Mouse (Mus musculus): ENCODE measurements around the gene Acly. TPM values are rescaled to one million over a fixed set of nuclear protein-coding genes. Genes with fewer than 3 reads are reported as not detected.
A peak's percentile ranks its signal among the peaks of the same experiment; 100 is the strongest.

Acly gene
- polyA plus RNA-seq, 1 experiment from 2014 or later: 320 TPM

GRCm38 (mm10) chr11:100504990-100505660, 22.7 kb downstream of the Acly start:
- H3K4me1 ChIP-seq: peaks cover 10% of the 10 kb centered on the region
- H3K4me2 ChIP-seq: no peak overlapping the region
- H3K27ac ChIP-seq: no peak overlapping the region
- no peaks in the 10 kb centered on the region for H3K27me3 ChIP-seq
- ATAC-seq (ENCODE audit: low FRiP score): no peak
- no peak overlapping the region for H3K9ac ChIP-seq
- H3K9me3 ChIP-seq: no peaks in the 10 kb centered on the region
- H3K36me3 ChIP-seq (replicated peaks): peaks cover 97% of the 10 kb centered on the region
- no peak overlapping the region for H3K4me3 ChIP-seq (replicated peaks)
- 94% methylated on average over 12 of the region's 12 CpGs for WGBS

DNA sequence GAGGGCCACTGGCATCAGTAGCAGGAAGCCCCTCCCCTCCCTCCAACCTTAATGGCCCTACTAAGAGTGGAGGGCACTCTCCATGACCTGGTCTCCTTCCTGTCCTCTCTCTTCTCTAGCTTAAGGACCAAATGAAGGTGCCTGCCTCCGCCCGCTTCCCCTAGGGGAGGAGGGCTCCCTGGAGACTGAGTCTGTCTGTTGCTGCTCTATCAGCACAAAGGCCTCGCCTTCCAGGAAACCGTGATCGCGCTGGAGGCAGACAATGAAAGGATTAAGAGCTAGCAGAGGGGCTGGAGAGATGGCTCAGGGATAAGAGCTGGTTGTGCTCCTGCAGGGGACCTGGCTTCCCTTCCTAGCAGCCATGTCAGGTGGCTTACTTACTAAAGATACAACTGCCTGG, 26.5 kb downstream of the Acly start:
- no peak for ATAC-seq (ENCODE audit: low FRiP score)
- H3K4me2 ChIP-seq: no peak overlapping the region
- peaks cover 99% of the 10 kb centered on the region for H3K36me3 ChIP-seq (replicated peaks)
- H3K9ac ChIP-seq: no peak overlapping the region
- H3K4me1 ChIP-seq: peaks cover 10% of the 10 kb centered on the region
- H3K9me3 ChIP-seq: no peaks in the 10 kb centered on the region
- H3K27me3 ChIP-seq: no peaks in the 10 kb centered on the region
- no peak overlapping the region for H3K4me3 ChIP-seq (replicated peaks)
- WGBS: 3% methylated on average over 6 of the region's 6 CpGs
- peak overlapping the region; percentile 2; the same call in 1 of the 2 replicates for H3K27ac ChIP-seq

- peaks cover 99% of the 10 kb centered on the region for H3K36me3 ChIP-seq (replicated peaks)
- 74% methylated on average over 7 of the region's 7 CpGs for WGBS
- peaks cover 10% of the 10 kb centered on the region for H3K4me1 ChIP-seq
- no peaks in the 10 kb centered on the region for H3K27me3 ChIP-seq
- no peak overlapping the region for H3K4me2 ChIP-seq
- ATAC-seq (ENCODE audit: low FRiP score): no peak
- no peak overlapping the region for H3K4me3 ChIP-seq (replicated peaks)
- H3K9ac ChIP-seq: no peak overlapping the region
- H3K9me3 ChIP-seq: no peaks in the 10 kb centered on the region
- H3K27ac ChIP-seq: no peak overlapping the region
Measured at GRCm38 (mm10) chr11:100500651-100501050, 27.1 kb downstream of the Acly start.

DNA sequence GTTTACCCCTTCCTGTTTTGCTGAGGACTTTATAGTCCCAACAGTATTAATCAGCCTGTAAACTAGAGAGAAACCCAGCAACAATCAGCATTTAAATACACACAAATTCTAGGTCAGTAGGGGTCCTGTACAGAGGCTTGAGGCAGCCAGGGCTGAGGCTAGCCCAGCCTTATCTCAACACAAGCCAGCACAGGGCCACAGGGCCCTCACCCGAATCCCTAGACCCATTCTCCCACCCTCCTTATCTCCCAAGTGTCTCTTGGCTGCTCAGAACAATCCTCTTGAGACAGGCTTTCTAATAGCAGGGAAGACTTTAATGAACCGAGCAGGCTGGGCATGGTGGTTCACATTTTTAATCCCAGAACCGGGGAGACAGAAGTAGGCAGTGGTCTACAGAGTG, 27.6 kb downstream of the Acly start:
- peaks cover 99% of the 10 kb centered on the region for H3K36me3 ChIP-seq (replicated peaks)
- H3K4me2 ChIP-seq: no peak overlapping the region
- no peak overlapping the region for H3K27ac ChIP-seq
- H3K4me1 ChIP-seq: peaks cover 10% of the 10 kb centered on the region
- no peak for ATAC-seq (ENCODE audit: low FRiP score)
- 82% methylated on average over 3 of the region's 3 CpGs for WGBS
- H3K27me3 ChIP-seq: no peaks in the 10 kb centered on the region
- H3K9me3 ChIP-seq: no peaks in the 10 kb centered on the region
- no peak overlapping the region for H3K4me3 ChIP-seq (replicated peaks)
- H3K9ac ChIP-seq: no peak overlapping the region

- ATAC-seq (ENCODE audit: low FRiP score): no peak
- no peak overlapping the region for H3K4me2 ChIP-seq
Measured at GRCm38 (mm10) chr11:100493771-100494170, 34.0 kb downstream of the Acly start.

GRCm38 (mm10) chr11:100490951-100491350, 36.8 kb downstream of the Acly start:
- no peak for ATAC-seq (ENCODE audit: low FRiP score)

More at GRCm38 (mm10) chr11:100493771-100494170, 34.0 kb downstream of the Acly start:
- Histone ChIP-seq H3K27ac (no peak overlapping the region), H3K9ac (no peak overlapping the region), H3K27me3 (no peaks in the 10 kb centered on the region), H3K4me1 (no peaks in the 10 kb centered on the region), H3K9me3 (no peaks in the 10 kb centered on the region), H3K36me3 (replicated peaks) (peaks cover 96% of the 10 kb centered on the region), H3K4me3 (replicated peaks) (no peak overlapping the region)
- 96% methylated on average over 12 of the region's 12 CpGs for WGBS

GRCm38 (mm10) chr11:100485801-100486538, 41.8 kb downstream of the Acly start:
- Histone ChIP-seq H3K27me3 (no peaks in the 10 kb centered on the region), H3K9me3 (no peaks in the 10 kb centered on the region), H3K36me3 (replicated peaks) (peaks cover 91% of the 10 kb centered on the region), H3K27ac (no peak overlapping the region), H3K9ac (no peak overlapping the region), H3K4me3 (replicated peaks) (no peak overlapping the region), H3K4me1 (no peaks in the 10 kb centered on the region), H3K4me2 (no peak overlapping the region)
- no peak for ATAC-seq (ENCODE audit: low FRiP score)
- 86% methylated on average over 8 of the region's 8 CpGs for WGBS

More at GRCm38 (mm10) chr11:100490951-100491350, 36.8 kb downstream of the Acly start:
- H3K4me3 ChIP-seq (replicated peaks): no peak overlapping the region
- H3K9me3 ChIP-seq: no peaks in the 10 kb centered on the region
- no peak overlapping the region for H3K27ac ChIP-seq
- no peak overlapping the region for H3K9ac ChIP-seq
- H3K4me2 ChIP-seq: no peak overlapping the region
- H3K4me1 ChIP-seq: no peaks in the 10 kb centered on the region
- H3K36me3 ChIP-seq (replicated peaks): peaks cover 87% of the 10 kb centered on the region
- WGBS: 94% methylated on average over 6 of the region's 6 CpGs
- H3K27me3 ChIP-seq: no peaks in the 10 kb centered on the region

DNA sequence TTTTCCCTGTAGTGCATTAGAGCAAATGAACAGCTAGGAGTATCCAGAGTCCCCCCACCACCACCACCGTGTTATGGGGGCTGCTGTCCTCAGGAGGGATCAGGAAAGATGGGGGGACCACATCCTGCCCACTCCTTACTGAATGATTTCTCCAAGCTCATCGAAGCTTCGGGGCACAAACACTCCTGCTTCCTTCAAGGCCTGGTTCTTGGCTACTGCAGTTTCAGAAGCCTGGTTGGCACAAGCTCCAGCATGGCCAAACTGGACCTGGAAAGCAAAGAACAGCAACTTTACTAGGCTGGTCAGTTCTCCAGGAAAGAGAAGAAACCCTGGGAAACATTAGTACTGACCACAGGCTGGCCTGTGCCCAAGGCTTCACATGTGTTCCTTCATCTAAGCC, 43.3 kb downstream of the Acly start:
- no peak overlapping the region for H3K9ac ChIP-seq
- no peaks in the 10 kb centered on the region for H3K27me3 ChIP-seq
- no peaks in the 10 kb centered on the region for H3K9me3 ChIP-seq
- H3K4me1 ChIP-seq: no peaks in the 10 kb centered on the region
- peaks cover 91% of the 10 kb centered on the region for H3K36me3 ChIP-seq (replicated peaks)
- no peak overlapping the region for H3K4me3 ChIP-seq (replicated peaks)
- H3K27ac ChIP-seq: no peak overlapping the region
- ATAC-seq (ENCODE audit: low FRiP score): no peak
- 98% methylated on average over 3 of the region's 3 CpGs for WGBS
- H3K4me2 ChIP-seq: no peak overlapping the region

GRCm38 (mm10) chr11:100479152-100479551, 48.6 kb downstream of the Acly start:
- Histone ChIP-seq H3K36me3 (replicated peaks) (peaks cover 83% of the 10 kb centered on the region), H3K9me3 (no peaks in the 10 kb centered on the region), H3K4me3 (replicated peaks) (no peak overlapping the region), H3K4me2 (no peak overlapping the region), H3K4me1 (no peaks in the 10 kb centered on the region), H3K27me3 (no peaks in the 10 kb centered on the region), H3K27ac (no peak overlapping the region), H3K9ac (no peak overlapping the region)
- 90% methylated on average over 7 of the region's 7 CpGs for WGBS
- no peak for ATAC-seq (ENCODE audit: low FRiP score)

DNA sequence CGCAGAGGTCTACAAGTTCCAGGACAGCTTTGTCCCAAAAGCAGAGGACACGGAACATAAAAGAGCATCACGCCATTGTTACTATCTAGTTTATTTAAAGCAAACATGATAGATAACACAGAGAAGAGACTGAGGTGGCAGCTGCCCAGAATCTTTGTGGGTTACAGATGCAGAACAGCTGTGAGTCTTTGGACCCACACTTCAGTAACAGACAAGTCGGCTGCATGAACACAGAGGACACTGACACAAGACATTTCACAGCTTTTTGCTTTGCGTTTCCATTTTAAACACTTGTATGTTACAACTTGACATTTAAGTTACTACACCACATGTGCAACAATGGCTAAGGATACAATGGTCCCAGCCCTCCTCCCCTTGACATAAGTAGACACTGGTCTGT, 51.5 kb downstream of the Acly start:
- Histone ChIP-seq H3K27ac (no peak overlapping the region), H3K4me3 (replicated peaks) (no peak overlapping the region), H3K9me3 (no peaks in the 10 kb centered on the region), H3K4me2 (no peak overlapping the region), H3K27me3 (no peaks in the 10 kb centered on the region), H3K9ac (no peak overlapping the region), H3K36me3 (replicated peaks) (peaks cover 54% of the 10 kb centered on the region), H3K4me1 (peaks cover 2% of the 10 kb centered on the region)
- 95% methylated on average over 5 of the region's 5 CpGs for WGBS
- no peak for ATAC-seq (ENCODE audit: low FRiP score)

- Histone ChIP-seq H3K4me3 (replicated peaks) (peak overlapping the region; percentile 92), H3K27ac (peak overlapping the region; percentile 50; the same call in 1 of the 2 replicates), H3K27me3 (no peaks in the 10 kb centered on the region), H3K36me3 (replicated peaks) (peaks cover 25% of the 10 kb centered on the region), H3K9me3 (no peaks in the 10 kb centered on the region), H3K9ac (no peak overlapping the region), H3K4me1 (peaks cover 19% of the 10 kb centered on the region), H3K4me2 (peak overlapping the region; percentile 87; the same call in 1 of the 2 replicates)
- peak; percentile 61 for ATAC-seq (ENCODE audit: low FRiP score)
- 32% methylated on average over 5 of the region's 5 CpGs for WGBS
Measured at GRCm38 (mm10) chr11:100472935-100473295, 54.9 kb downstream of the Acly start.

GRCm38 (mm10) chr11:100472197-100472934, 55.4 kb downstream of the Acly start, which contains the start of gene Klhl11:
TSS of gene Klhl11 (minus strand) at chr11:100472741.
- Histone ChIP-seq H3K27me3 (no peaks in the 10 kb centered on the region), H3K9ac (peak within 1 kb of the TSS; percentile 92), H3K4me3 (replicated peaks) (peak within 1 kb of the TSS; percentile 92), H3K9me3 (no peaks in the 10 kb centered on the region), H3K27ac (peak within 1 kb of the TSS; percentile 89), H3K36me3 (replicated peaks) (peaks cover 20% of the 10 kb centered on the region), H3K4me2 (peak within 1 kb of the TSS; percentile 87), H3K4me1 (peaks cover 19% of the 10 kb centered on the region)
- WGBS: under 1% methylated on average over 83 of the region's 83 CpGs
- peak; percentile 94 for ATAC-seq (ENCODE audit: low FRiP score)

Measured in forebrain, embryonic 12.5 days (tissue).